Mouse (Mus musculus) thymus, postnatal 36 days (tissue): ENCODE results near the gene Gpsm2.

Source experiments
- DNase-seq, 2 experiments: peaks; one replicate each; pipeline ENCODE4 v3.0.0; 2022; ENCODE audit warnings: mixed read lengths in 2 of 2

Gpsm2 gene

DNA sequence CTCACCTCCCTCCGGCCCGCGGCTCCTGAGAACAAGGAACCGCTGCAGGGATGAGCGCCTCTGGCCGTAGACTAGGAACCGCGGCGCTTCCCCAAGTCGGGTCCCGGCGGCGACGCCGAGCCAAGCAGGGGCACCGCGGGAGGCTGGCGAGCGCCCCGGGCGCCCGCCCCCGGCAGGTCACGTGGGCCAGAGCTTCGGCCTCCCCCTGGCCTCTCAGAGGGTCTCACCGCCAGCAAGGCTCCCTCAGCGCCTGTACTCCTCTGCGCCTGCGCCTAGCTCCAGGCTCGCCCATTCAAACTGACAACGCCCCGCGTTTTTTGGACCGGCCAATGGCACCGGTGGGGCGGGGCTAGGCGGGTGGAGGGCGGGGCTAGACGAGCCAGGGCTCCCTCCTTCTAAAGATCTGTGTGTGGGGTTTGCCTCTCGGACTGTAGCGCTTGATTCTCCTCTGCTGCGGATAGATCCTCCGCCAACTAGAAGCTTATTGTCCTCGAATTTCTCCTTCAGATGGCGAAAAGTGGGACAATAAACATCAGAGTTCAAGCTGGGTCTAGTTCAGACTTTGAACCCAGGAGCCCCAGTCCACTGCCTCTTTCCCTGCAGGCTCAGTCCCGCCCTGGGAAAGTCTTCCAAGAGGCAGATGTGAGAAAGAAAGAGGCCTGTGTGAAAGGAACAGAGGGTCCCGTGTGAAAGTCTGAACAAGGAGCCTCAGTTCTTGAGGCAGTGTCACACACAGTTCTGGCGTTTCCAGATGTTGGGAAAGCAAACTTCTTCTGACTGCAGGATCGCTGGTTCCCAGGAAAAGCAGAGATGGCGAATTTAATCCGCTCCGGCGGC is at the start of gene Gpsm2:
TSS of gene Gpsm2 (minus strand) at position 274 of the 837 bp plus-strand sequence.
- peak; percentile 98 for DNase-seq

DNA sequence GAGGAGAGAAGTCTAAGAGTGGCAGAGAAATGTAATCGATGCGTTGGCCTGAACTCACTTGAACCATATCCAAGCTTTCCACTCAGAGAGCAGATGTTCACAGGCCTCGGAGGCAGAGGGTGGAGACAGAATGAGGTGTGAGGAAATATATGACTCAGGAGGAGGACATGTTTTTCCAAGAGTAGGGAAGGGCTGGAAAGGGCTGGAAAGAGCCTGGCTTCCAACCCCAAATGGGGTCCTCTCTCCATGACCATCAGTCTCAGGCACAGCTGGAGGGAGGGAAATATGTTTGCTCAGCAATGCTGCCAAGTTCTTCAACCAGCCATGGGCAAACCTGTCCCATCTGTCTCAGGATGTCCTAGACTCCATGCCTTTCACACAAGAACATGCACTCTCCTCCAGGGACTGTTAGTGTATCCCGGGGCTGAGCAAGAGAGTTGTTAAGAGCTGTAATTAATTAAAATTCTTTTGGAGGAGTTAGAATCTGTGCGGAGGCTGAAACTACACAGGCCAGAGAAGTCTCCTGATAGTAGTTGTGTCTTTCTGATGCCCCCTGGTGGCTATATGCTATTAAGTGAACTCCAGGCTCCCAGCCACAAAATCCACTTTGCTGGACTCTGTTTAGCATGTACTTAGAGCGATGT is 48.7 kb upstream of the Gpsm2 start:
- peak; percentile 17 to 39 for DNase-seq

DNA sequence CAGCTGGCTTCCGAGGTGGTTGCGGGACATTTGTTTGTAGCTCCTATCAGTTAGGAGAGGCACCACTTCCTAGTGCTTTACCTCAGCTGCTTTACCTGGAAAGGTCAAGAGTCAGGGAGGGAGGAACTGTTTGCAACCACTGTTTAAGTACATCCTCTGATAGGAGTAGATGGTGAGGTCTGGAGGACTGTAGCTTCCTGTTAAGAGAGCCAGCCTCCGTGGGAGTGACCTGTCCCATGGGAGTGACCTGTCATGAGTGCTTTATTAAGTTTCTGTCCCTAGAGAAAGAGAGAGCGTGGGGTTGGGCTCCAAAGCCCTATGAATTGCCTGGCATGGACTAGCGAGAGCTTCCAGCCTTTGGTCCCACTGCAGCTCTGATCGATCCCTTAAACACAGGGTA is 47.4 kb upstream of the Gpsm2 start:
- no peak for DNase-seq

DNA sequence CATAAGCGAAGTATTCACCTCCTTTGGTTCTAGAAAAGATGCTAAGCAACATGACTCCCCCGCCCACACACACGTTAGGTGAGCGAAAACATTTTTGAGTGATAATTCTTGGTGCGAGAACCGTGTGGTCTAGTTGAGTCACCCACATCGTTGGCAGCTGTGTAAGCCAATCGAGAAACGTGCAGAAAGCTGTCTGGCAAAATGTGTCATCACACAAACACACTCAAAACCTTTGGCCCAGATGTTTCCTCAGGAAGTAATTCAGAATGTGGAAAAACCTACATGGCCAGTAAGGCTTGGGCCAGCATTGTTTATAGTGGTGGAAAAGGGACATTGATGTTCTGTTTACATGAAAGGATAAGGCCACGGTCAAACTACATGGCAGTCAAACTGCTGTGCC is 45.3 kb upstream of the Gpsm2 start:
- DNase-seq, result no peak

DNA sequence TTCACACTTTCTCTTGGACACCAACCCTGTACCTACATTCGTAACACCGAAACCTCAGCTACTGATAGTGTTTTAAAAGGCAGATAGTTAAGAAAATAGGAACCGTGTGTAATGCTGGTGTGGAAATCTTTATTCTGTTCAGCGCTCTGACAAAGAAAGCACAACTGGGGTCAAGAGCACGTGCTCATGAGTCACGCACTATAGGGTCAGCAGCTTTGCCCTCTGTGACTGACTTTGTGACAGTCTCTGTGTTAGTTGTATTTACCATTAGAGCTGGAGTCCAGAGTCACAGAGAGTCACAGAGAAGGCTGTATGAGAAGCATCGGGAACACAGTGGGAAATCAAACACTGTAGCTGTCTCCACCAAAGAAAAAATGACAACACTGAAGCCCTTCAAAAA is 44.8 kb upstream of the Gpsm2 start:
- no peak for DNase-seq

DNA sequence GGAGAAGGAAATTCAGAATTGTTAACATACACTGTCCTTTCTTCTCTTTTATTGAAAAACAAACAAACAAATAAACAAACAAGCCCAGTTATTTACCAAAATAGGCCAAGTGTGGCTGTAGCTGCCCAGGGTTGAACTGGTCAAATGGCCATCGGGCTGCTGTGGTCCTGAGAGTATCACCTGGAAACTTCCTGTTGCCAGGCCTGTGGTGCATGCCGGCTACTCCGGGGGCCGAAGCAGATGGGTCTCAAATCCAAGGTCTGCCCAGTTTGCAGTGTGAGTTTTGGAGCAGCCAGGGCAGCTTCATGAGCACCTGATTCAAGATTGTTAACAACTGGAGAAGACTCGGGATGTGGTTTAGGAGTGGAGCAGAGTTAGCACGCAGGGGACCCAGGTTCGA is 43.4 kb upstream of the Gpsm2 start:
- DNase-seq, result no peak

DNA sequence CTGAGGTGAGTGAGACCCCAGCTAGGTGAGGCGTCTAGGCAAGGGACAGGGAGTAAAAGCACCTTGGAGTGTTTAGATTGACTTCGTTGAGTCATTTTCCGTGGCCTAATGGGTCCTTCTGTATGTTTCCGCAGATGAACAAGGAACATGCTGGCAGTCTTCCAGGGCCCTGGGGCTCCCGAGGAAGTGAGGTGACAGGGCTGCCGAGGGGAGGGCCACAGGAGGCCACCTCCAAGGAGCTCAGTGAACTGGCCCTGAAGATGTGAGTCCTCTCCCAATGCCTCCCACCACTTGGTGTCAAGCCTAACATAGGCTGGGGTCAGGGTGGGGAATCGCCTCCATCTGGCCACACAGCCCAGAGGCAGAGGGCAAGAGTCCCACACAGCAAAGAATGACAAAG is 42.9 kb upstream of the Gpsm2 start:
- DNase-seq, result no peak

DNA sequence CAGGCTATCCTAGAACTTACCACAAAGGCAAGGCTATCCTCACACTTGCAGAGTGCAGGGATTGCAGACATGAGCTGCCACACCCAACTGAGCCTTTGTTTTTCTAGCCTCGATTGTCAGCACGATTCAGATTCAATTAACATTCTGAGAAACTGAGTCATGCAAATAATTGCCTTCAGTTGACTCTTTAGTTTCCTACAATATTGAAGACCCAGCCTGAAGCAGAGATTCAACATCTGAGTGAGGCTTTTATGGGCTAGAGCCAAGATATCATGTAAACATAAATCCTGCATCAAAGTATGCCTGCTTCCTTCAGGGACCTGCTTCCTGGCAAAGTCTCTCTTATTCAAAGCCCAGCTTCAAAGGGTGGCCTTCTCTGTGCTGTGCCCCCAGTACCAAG is 41.6 kb upstream of the Gpsm2 start:
- DNase-seq, result no peak

DNA sequence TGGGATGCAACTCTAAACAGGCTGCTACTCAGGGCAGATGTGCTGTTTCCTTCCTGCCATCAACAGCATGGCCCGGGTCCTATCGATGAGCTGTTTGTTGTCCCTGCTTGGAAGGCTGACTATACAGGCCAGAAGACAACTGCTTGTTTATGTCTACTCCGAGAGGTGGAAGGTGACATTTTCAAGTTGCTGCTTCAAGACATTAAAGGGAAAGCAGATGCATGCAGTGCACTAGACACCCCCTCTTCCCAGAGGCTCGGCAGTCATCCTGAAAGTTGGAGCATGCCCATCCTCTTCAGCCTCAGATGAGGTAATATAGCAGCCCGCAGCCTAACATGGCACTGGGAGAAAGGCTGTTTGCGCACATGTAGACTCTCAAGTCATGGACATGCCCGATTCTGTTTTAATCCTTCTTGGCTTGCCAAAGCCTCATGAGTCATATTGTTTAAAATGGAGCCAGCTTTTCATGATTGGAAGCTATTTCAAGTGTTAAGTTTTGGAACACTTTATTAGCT is 40.5 kb upstream of the Gpsm2 start:
- no peak for DNase-seq

DNA sequence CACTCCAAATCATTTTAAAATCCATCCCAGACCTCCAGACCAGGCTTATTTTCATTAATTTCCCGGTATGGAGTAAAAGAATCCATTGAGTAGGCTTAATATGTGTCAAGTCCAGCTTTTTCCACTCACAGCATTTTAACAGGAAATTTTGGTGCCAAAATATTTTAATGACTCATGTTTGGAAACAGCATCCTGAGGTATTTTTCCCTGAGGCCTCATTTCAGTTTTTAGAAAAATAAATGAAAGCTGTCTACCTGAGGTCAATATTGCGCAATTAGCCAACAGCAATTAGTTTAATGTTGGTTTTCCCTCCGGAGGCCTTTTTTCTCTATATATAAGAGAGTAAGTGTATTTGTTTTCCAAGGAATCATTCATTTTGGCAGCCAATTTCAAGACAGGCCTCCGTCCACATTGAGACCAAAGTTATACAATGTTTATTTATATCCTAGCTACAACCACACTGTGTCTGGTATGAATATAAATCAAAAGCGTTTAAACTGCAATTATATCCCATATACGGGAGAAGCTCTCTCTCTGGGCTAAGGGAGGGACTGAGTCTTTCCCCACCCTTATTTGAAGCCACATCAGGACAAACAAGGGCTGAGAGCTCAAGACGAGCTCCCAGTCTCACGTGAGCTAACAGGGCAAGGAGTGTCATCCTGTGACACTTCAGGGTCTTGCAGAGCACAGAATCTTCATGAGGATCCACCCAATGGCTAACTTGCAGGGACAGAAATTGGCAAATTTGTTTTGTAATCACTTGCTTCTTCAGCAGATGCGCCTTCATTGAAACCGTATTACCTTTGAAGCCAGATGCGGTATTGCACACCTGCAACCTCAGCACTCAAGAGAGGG is 37.7 kb upstream of the Gpsm2 start:
- DNase-seq, result no peak

DNA sequence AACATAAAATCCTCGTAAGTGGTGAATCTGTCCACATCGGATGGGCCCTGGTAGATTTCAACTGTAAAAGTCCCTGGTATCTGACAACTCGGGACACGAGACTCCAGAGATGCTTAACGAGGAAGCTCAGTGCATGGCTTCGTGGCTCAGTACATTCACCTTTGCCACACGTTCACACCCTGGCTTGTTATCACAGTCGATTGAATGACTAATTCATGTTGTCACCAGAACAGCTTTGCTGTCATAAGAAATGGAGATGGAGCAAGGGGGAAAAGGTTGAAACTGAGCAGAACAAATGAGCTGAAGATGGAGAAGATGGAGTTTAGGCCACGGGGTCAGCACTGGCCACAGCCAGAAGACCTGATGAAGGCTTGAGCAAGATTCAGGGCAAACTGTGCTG is 35.5 kb upstream of the Gpsm2 start:
- DNase-seq, result no peak

DNA sequence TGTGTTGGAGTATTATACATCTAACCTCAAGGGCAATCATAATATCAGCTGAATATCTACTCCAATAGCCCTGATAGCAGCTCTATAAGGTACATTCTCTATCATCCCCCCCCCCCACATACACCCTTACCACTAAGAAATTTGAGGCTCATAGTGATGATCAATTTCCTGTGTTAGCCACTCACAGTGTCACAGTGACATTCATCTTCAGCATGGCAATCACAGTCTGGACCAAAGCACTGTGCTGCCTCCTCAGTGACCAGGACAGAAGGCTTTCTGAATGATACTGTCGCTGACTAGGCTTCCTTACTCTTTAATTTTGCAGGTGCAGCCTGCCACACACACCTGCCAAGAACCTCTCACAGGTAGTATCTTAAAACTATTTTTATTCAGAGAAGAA is 34.0 kb upstream of the Gpsm2 start:
- DNase-seq, result no peak

DNA sequence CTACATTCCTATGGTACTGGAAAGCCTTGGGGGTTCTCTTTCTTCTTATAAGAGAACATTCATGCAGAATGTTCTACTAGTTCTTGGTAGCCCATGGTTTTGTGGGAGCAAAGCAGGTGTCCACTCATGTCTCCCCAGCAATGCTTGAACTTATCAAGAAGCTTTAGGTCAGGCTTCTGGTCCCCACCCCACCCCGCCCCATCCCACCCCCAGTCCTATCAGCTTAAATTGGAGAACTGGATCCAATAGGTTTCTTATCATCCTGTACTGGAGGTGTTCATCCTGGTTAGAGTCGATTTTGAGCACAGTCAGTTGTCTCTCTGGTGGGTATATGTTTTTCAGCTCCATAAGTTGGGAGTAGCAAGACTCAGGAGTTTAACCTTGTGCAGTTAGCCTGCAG is 33.4 kb upstream of the Gpsm2 start:
- no peak for DNase-seq

DNA sequence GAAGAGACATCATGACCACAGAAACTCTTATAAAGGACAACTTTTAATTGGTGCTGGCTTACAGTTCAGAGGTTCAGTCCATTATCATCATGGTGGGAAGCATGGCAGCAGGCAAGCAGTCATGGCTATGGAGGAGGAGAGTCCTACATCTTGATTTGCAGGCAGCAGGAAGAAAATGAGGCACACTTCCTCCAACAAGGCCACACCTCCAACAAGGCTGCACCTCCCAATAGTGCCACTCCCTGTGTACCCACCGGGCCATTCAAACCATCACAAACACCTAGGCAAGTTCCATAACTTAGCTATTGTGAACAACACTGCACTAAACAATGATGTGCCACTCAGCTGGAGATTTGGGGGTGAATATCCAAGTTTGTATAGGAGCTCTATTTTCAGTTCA is 32.4 kb upstream of the Gpsm2 start:
- no peak for DNase-seq

DNA sequence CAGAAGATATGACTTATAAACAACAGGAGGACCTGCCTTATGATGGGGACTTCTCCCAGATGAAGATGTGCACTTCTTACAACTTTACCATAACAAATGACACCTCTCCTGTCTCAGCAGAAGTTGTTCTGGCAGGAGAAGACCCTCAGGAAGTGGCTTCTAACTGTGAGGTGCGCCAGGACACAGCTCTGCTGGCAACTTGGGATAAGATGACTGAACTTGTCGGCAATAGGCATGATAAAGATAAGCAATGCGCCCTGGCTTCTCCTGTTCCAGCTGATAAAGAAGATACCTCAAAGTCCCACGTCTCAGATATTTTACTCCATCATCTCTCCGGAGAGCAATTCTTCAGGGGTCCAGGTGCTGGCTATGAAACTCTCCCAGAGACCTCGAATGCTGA is 29.6 kb upstream of the Gpsm2 start:
- DNase-seq, result no peak

DNA sequence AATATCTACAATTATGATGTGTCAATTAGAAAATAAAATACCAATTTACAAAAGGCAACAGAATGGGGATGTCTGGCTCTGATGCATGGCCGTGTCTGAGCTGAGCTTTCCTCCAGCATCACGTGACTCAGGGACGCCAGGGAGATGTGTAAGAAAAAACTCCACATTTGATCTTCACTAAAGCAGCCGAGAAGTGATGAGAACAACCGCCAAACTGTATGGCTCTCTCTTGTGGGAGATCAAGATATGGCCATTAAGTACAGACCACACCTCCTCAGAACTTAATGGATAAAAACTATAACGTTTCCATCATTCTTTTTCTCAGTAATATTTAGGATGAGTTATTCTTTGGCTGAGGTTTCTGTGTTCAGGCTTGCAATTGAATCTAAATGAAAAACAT is 29.0 kb upstream of the Gpsm2 start:
- DNase-seq, result no peak

DNA sequence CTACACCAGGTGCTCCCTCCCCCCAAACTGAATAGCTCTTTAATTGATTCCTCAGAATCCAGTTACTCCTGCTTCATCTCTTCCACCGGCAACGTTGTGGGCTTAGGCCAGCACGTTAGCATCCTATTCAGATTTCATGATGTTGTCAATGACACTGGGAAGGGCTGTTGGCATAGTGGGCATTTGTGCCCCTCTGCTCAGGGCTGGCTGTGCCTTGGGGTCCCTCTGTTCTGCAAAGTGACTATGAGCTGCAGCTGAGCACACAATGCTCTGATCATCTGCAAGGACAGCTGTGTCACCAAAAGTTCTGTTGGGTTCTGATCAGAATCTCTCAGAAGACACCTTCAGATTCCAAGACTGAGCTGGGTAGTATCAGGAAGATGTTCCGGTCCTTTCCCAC is 22.0 kb upstream of the Gpsm2 start:
- no peak for DNase-seq

DNA sequence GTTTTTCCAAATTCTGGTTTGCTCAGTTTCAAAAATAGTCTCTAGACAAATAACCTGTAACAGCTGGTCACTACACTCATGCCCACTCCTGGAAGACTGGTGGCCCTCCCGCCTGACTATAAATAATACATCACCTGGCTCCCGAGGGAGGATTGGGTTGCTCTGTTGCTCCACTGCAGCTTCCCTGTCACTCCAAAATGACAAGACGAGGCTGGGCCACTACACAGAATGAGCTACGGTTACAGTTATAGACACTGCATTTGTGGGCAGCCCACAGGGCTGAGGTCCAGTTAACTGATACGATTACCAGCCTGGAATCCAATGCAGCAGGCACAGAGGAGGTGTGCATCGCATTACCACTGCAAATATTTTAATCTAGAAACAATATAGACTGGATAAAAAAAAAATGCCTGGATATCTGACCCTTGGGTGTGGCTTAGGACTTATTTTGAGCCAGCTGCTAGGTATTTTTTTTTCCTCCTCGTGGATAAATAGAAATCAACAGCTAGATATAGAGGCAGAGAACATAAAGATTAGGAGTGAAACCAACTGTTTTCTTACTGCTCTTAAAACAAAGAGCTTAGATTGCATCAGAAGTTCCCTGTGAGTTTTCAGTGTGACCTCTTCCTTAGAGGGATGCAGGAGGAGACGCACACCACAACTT is 17.1 kb upstream of the Gpsm2 start, which contains the start of gene Aknad1:
TSS of gene Aknad1 (plus strand) at position 614 of the 664 bp plus-strand sequence.
- DNase-seq, result no peak

DNA sequence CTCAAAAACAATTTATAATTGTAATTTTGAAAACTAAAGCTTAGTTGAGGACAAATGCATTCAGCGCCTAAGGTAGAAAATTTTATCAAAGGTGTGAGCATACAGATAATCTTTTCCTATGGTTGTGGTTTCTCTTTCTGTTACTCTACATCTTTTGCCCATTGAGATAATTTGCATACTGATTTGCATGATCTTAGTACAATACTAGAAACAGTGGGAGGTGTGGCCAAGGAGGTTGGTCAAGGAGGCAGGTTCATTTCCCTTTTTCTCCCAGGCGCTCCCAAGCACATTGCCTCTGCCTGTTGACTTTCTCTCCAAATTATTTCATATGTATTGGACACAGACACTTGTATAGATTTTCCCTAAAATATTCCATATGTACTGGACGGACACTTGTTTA is 15.7 kb upstream of the Gpsm2 start:
- no peak for DNase-seq

DNA sequence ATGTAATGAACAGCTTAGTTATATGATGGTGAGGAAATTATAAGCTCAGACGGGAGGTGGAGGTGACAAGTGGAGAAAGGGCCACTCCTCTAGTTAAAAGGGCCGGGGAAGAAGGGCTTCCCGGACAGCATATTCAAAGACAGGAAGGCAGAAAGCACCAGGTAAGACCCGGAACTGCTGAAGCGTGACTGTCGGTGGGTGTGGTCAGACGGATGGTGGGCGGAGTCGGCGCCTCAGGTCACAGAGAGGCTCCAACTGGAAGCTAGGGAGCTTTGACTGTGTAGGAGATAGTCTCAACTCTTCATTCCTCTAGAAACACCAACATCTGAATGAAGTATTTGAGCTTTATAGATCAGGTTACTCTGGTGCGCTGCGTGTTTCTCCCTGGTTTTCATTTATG is 8.2 kb upstream of the Gpsm2 start:
- peak; percentile 37 to 48 for DNase-seq

DNA sequence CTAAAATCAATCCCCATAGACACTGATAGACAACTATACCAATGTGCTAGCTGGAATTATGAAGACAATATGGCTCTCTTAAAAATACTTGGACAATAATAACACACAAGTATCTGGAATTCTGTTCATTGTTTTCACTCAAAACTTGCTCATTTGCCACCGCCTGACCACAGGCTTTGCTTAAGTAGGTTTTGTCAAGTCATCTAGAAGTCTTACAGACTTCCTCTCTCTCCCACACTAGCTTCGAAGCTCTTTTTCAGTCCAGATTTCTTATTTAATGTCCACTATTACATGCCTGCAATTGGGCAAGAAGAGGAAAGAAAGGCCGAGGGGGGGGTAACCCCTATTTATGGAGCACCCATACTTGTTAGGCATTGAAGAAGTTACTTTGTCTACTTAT is 5.7 kb upstream of the Gpsm2 start:
- no peak for DNase-seq

DNA sequence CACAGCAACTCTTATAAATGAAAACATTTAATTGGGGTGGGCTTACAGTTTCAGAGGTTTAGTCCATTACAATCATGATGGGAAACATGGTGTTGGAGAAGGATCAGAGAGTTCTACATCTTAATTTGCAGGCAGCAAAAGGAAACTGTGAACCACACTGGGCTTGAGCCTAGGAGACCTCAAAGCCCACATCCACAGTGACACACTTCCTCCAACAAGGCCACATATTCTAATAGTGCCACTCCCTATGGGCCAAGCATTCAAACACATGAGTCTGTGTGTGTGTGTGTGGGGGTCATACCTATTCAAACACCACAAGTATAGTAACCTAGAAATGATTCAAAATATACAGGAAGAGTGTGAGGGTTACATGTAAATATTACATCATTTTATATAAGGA is 5.2 kb upstream of the Gpsm2 start:
- DNase-seq, result no peak

DNA sequence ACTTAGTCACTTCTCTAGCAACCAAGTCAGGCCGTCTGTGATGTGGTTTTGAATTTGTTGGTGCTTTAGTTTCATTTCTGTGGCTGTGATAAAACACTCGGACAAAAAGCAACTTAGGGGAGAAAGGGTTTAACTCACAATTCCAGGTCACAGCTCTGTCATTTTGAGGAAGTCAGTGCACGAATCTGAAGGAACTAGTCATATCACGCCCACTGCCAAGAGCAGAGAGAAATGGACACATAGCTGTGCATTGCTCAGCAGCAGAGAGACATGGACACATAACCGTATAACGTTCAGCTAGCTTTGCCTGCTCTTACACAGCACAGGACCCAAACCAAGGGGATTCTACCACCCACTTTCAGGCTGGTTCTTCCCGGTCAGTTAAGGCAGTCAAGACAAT is 4.3 kb upstream of the Gpsm2 start:
- no peak for DNase-seq
